Mouse (Mus musculus) urinary bladder, postnatal 10 days (tissue): ENCODE data around the gene Eml2.

Experiments
- DNase-seq: peaks from one replicate; pipeline ENCODE4 v3.0.0; 2022; ENCODE audit warnings: low spot score

Eml2 gene

GRCm38 (mm10) chr7:19230041-19230580 lies 53.9 kb downstream of the Eml2 start:
- DNase-seq: no peak

- DNase-seq: no peak
Measured at GRCm38 (mm10) chr7:19230899-19231298, 54.7 kb downstream of the Eml2 start.

- DNase-seq: no peak
Measured at GRCm38 (mm10) chr7:19231849-19232248, 55.6 kb downstream of the Eml2 start.

GRCm38 (mm10) chr7:19234652-19235051 lies 58.4 kb downstream of the Eml2 start:
- no peak for DNase-seq

- DNase-seq: no peak
Measured at GRCm38 (mm10) chr7:19235092-19235671, 59.0 kb downstream of the Eml2 start.

- no peak for DNase-seq
Measured at GRCm38 (mm10) chr7:19236411-19236810, 60.2 kb downstream of the Eml2 start.

- DNase-seq: no peak
Measured at GRCm38 (mm10) chr7:19238344-19238743, 62.1 kb downstream of the Eml2 start.

- peak; percentile 61 for DNase-seq
Measured at GRCm38 (mm10) chr7:19239423-19239822, 63.2 kb downstream of the Eml2 start.

GRCm38 (mm10) chr7:19239986-19240385 lies 63.8 kb downstream of the Eml2 start:
- no peak for DNase-seq

GRCm38 (mm10) chr7:19240905-19241463 lies 64.8 kb downstream of the Eml2 start:
- no peak for DNase-seq

GRCm38 (mm10) chr7:19242005-19242404 lies 65.8 kb downstream of the Eml2 start:
- no peak for DNase-seq

- no peak for DNase-seq
Measured at GRCm38 (mm10) chr7:19243858-19244257, 67.6 kb downstream of the Eml2 start.

- DNase-seq: no peak
Measured at GRCm38 (mm10) chr7:19245083-19245482, 68.9 kb downstream of the Eml2 start.

- no peak for DNase-seq
Measured at GRCm38 (mm10) chr7:19246855-19247254, 70.6 kb downstream of the Eml2 start.

- no peak for DNase-seq
Measured at GRCm38 (mm10) chr7:19247511-19247910, 71.3 kb downstream of the Eml2 start.

- no peak for DNase-seq
Measured at GRCm38 (mm10) chr7:19252078-19252477, 75.9 kb downstream of the Eml2 start.

GRCm38 (mm10) chr7:19253437-19253836 lies 77.2 kb downstream of the Eml2 start:
- no peak for DNase-seq

GRCm38 (mm10) chr7:19255395-19255794 lies 79.2 kb downstream of the Eml2 start:
- DNase-seq: no peak
